Mouse (Mus musculus) forebrain, embryonic 12.5 days (tissue): ENCODE measurements around the gene Gm20388. TPM values are rescaled to one million over a fixed set of nuclear protein-coding genes. Genes with fewer than 3 reads are reported as not detected.
"Not testable (repeated sequence)": the region's sequence is repeated elsewhere in the genome, so short reads cannot be mapped to it uniquely, and the experiment has no call there.

Source experiments
- ATAC-seq: fragments of 200-750 bp; cut with Nextera tagmentation; 2 replicates; pipeline ENCODE4 v1.8.0; 2017; ENCODE audit warnings: moderate TSS enrichment; ENCODE audit not compliant: low FRiP score
- H3K27ac ChIP-seq: fragments of 300-500 bp; sonication (generic); 2 replicates; pipeline ENCODE4 v1.5.1; 2016; ENCODE audit warnings: mild to moderate bottlenecking
- H3K27me3 ChIP-seq: fragments of 300-500 bp; sonication (generic); 2 replicates; pipeline ENCODE4 v1.6.1; 2016; ENCODE audit warnings: mild to moderate bottlenecking
- H3K36me3 ChIP-seq: fragments of 300-500 bp; sonication (generic); replicated peaks from 2 replicates; pipeline ENCODE4 v1.6.1; 2016; ENCODE audit warnings: mild to moderate bottlenecking
- H3K4me1 ChIP-seq: fragments of 300-500 bp; sonication (generic); 2 replicates; pipeline ENCODE4 v1.6.1; 2016
- H3K4me2 ChIP-seq: fragments of 300-500 bp; sonication (generic); 2 replicates; pipeline ENCODE4 v1.6.1; 2016; ENCODE audit warnings: mild to moderate bottlenecking, moderate library complexity
- H3K4me3 ChIP-seq: fragments of 300-500 bp; sonication (generic); replicated peaks from 2 replicates; pipeline ENCODE4 v1.5.1; 2016; ENCODE audit warnings: mild to moderate bottlenecking
- H3K9ac ChIP-seq: fragments of 300-500 bp; sonication (generic); 2 replicates; pipeline ENCODE4 v1.6.1; 2016; ENCODE audit warnings: mild to moderate bottlenecking
- H3K9me3 ChIP-seq: fragments of 300-500 bp; sonication (generic); 2 replicates; pipeline ENCODE4 v1.6.1; 2016
- WGBS: fragments of 180-500 bp; shearing (Covaris S2); methylation state at CpG from one replicate; pipeline ENCODE4 v1.1.7; 2016; 5-methylcytosine and 5-hydroxymethylcytosine counted together
- polyA plus RNA-seq: library from polyadenylated mRNA; unstranded; fragments of >200 nt; fragmentation: Nextera tagmentation; extraction: Ambion mirVana; gene quantifications from 2 replicates; pipeline ENCODE4 v1.2.1, GENCODE M21; 2016

The Gm20388 gene
- polyA plus RNA-seq, 1 experiment from 2014 or later = not detected

GRCm38 (mm10) chr8:123564221-123564620 lies 3653.6 kb downstream of the Gm20388 start:
- H3K4me3 ChIP-seq, H3K9ac ChIP-seq, H3K27ac ChIP-seq, H3K36me3 ChIP-seq, ATAC-seq, H3K4me1 ChIP-seq, H3K4me2 ChIP-seq, H3K9me3 ChIP-seq, H3K27me3 ChIP-seq: not testable (repeated sequence)
- WGBS = no CpG with 5 or more reads among the region's 45 CpGs

GRCm38 (mm10) chr8:123575386-123575785 lies 3664.7 kb downstream of the Gm20388 start:
- not testable (repeated sequence) for H3K9ac ChIP-seq, H3K36me3 ChIP-seq, H3K4me2 ChIP-seq, H3K4me3 ChIP-seq, H3K9me3 ChIP-seq, H3K27me3 ChIP-seq, H3K4me1 ChIP-seq, ATAC-seq, H3K27ac ChIP-seq
- 55% methylated on average over 1 of the region's 10 CpGs for WGBS

- H3K36me3 ChIP-seq, H3K4me3 ChIP-seq, ATAC-seq, H3K9me3 ChIP-seq, H3K4me2 ChIP-seq, H3K27me3 ChIP-seq, H3K4me1 ChIP-seq, H3K27ac ChIP-seq, H3K9ac ChIP-seq: not testable (repeated sequence)
- 82% methylated on average over 13 of the region's 19 CpGs for WGBS
These were observed 3690.1 kb downstream of the Gm20388 start for GRCm38 (mm10) chr8:123600666-123601172.

- not testable (repeated sequence) for H3K27ac ChIP-seq, H3K4me2 ChIP-seq, H3K27me3 ChIP-seq, H3K36me3 ChIP-seq, H3K4me3 ChIP-seq, H3K4me1 ChIP-seq, ATAC-seq, H3K9me3 ChIP-seq, H3K9ac ChIP-seq
- no CpG with 5 or more reads among the region's 40 CpGs for WGBS
These were observed 3690.8 kb downstream of the Gm20388 start for GRCm38 (mm10) chr8:123601457-123601856.

- H3K4me3 ChIP-seq, H3K36me3 ChIP-seq, H3K9me3 ChIP-seq, H3K27me3 ChIP-seq, ATAC-seq, H3K4me1 ChIP-seq, H3K27ac ChIP-seq, H3K9ac ChIP-seq, H3K4me2 ChIP-seq: not testable (repeated sequence)
- no CpG with 5 or more reads among the region's 5 CpGs for WGBS
These were observed 3702.0 kb downstream of the Gm20388 start for GRCm38 (mm10) chr8:123612652-123613051.

GRCm38 (mm10) chr8:123623523-123623922 lies 3712.9 kb downstream of the Gm20388 start:
- not testable (repeated sequence) for H3K9me3 ChIP-seq, H3K4me2 ChIP-seq, H3K36me3 ChIP-seq, H3K27ac ChIP-seq, H3K4me3 ChIP-seq, H3K9ac ChIP-seq, ATAC-seq, H3K4me1 ChIP-seq
- peaks cover 42% of the 10 kb centered on the region for H3K27me3 ChIP-seq
- WGBS = no CpG with 5 or more reads among the region's 39 CpGs

GRCm38 (mm10) chr8:123624274-123624673 lies 3713.6 kb downstream of the Gm20388 start:
- Histone ChIP-seq H3K27me3 (peaks cover 44% of the 10 kb centered on the region), H3K9ac (no peak overlapping the region), H3K4me3 (no peak overlapping the region), H3K4me1 (peaks cover 8% of the 10 kb centered on the region), H3K9me3 (no peaks in the 10 kb centered on the region), H3K36me3 (no peaks in the 10 kb centered on the region), H3K4me2 (no peak overlapping the region), H3K27ac (no peak overlapping the region)
- ATAC-seq = no peak
- 50% methylated on average over 5 of the region's 5 CpGs for WGBS

- no peak overlapping the region for H3K9ac ChIP-seq
- ATAC-seq = no peak
- H3K27ac ChIP-seq = no peak overlapping the region
- H3K36me3 ChIP-seq = no peaks in the 10 kb centered on the region
- 44% methylated on average over 1 of the region's 1 CpGs for WGBS
- peaks cover 49% of the 10 kb centered on the region for H3K27me3 ChIP-seq
- no peak overlapping the region for H3K4me3 ChIP-seq
- no peaks in the 10 kb centered on the region for H3K9me3 ChIP-seq
- H3K4me1 ChIP-seq = peaks cover 10% of the 10 kb centered on the region
- no peak overlapping the region for H3K4me2 ChIP-seq
These were observed 3714.1 kb downstream of the Gm20388 start for GRCm38 (mm10) chr8:123624702-123625101.

GRCm38 (mm10) chr8:123625717-123626116 lies 3715.1 kb downstream of the Gm20388 start:
- Histone ChIP-seq H3K27me3 (peaks cover 58% of the 10 kb centered on the region), H3K27ac (no peak overlapping the region), H3K36me3 (no peaks in the 10 kb centered on the region), H3K9ac (no peak overlapping the region), H3K4me1 (peaks cover 14% of the 10 kb centered on the region), H3K9me3 (no peaks in the 10 kb centered on the region), H3K4me2 (no peak overlapping the region), H3K4me3 (no peak overlapping the region)
- no peak for ATAC-seq
- WGBS = 25% methylated on average over 2 of the region's 2 CpGs

GRCm38 (mm10) chr8:123627410-123628147 lies 3716.9 kb downstream of the Gm20388 start:
- H3K36me3 ChIP-seq = no peaks in the 10 kb centered on the region
- H3K4me1 ChIP-seq = peaks cover 14% of the 10 kb centered on the region
- no peak overlapping the region for H3K4me3 ChIP-seq
- H3K4me2 ChIP-seq = no peak overlapping the region
- peaks cover 62% of the 10 kb centered on the region for H3K27me3 ChIP-seq
- H3K9me3 ChIP-seq = no peaks in the 10 kb centered on the region
- H3K9ac ChIP-seq = no peak overlapping the region
- no peak overlapping the region for H3K27ac ChIP-seq
- no peak for ATAC-seq
- 54% methylated on average over 6 of the region's 6 CpGs for WGBS

- no peaks in the 10 kb centered on the region for H3K36me3 ChIP-seq
- H3K4me2 ChIP-seq = peak overlapping the region; percentile 57
- peaks cover 14% of the 10 kb centered on the region for H3K4me1 ChIP-seq
- peak overlapping the region; percentile 39; the same call in 1 of the 2 replicates for H3K9ac ChIP-seq
- H3K4me3 ChIP-seq = peak overlapping the region; percentile 33
- WGBS = 2% methylated on average over 8 of the region's 8 CpGs
- H3K27me3 ChIP-seq = peaks cover 62% of the 10 kb centered on the region
- 0 out of 2 replicates have a peak, but pooled peaks have one; percentile 17 for ATAC-seq
- no peaks in the 10 kb centered on the region for H3K9me3 ChIP-seq
- no peak overlapping the region for H3K27ac ChIP-seq
These were observed 3717.8 kb downstream of the Gm20388 start for GRCm38 (mm10) chr8:123628253-123628967.

GRCm38 (mm10) chr8:123628968-123629755 lies 3718.5 kb downstream of the Gm20388 start:
- peak; percentile 61; the same call in 1 of the 2 replicates for ATAC-seq
- Histone ChIP-seq H3K27ac (no peak overlapping the region), H3K36me3 (no peaks in the 10 kb centered on the region), H3K9ac (peak overlapping the region; percentile 39; the same call in 1 of the 2 replicates), H3K9me3 (no peaks in the 10 kb centered on the region), H3K4me2 (peak overlapping the region; percentile 57), H3K4me1 (peaks cover 14% of the 10 kb centered on the region), H3K27me3 (peaks cover 62% of the 10 kb centered on the region), H3K4me3 (peak overlapping the region; percentile 33)
- WGBS = 12% methylated on average over 19 of the region's 19 CpGs
